1 mouse cellular context compared by ENCODE assay signal in the genomic region with DNA sequence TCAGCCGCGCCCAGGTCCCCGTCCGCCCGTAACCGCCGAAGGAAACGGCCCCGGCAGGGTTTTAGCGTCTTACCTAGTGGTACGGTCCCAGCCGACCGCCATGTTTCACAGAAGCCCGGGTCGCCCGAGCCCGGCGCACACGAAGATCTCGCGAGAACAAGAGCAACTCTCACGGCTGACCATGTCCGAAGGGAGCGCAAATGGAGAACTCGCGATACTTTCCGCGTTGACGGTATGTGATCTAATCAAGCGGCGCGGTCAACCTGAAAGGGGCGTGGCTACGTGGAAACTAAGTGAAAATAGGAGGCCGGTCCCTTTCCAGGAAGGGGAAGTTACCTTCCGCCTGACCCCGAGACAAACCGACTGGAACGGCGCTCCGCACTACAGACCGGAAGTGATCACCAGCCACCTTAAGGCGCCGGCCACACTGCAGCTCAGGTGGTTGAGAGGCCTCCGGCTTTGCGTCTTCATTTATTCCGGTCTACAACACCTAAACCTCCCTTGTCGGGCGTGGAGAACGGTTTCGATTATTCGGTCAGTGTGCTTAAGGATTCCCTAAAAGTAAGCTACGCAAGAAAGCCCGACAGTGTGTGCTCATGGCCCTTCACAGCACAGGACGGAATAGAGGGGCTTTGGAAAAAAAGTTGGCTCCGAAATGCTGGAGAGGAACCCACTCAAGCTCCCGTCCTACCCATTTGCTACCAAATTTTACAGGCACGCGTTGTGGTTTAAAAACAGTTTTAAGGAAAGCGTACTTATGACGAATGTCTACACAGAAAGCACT.
TF ChIP-seq lines count a peak whose summit lies in the region.

A gene (minus strand): TSS at position 478 of the 784 bp plus-strand sequence.

TF ChIP-seq in CH12.LX, 34 proteins besides CTCF, POLR2A, EP300 and RAD21 (continued from another document):
- TF ChIP-seq ETS1 (conservative IDR thresholded peaks at IDR 0.05; ENCODE audit: low read depth, low read length), result peak; percentile 26; the same call in 1 of the 2 replicates
- peak; percentile 91 for TF ChIP-seq TBP (conservative IDR thresholded peaks at IDR 0.05; ENCODE audit: low read depth, low read length)
- TF ChIP-seq NELFE (IDR thresholded peaks at IDR 0.05; ENCODE audit: low read depth, low read length), result peak; percentile 83
- TF ChIP-seq BHLHE40 (IDR thresholded peaks at IDR 0.05; ENCODE audit: low read depth, low read length), result 0 out of 2 replicates have a peak, but pooled peaks have one; percentile 19
- TF ChIP-seq JUN (IDR thresholded peaks at IDR 0.05; ENCODE audit: insufficient read depth, low read depth, low read length), result no peak
- TF ChIP-seq HCFC1 (IDR thresholded peaks at IDR 0.05; ENCODE audit: low read depth, low read length), result peak; percentile 84
- peak; percentile 85 for TF ChIP-seq ZMIZ1 (IDR thresholded peaks at IDR 0.05; ENCODE audit: low read depth, low read length)
